Mouse (Mus musculus): Measurements from ENCODE around the gene Pnpla8. TPM values are rescaled to one million over a fixed set of nuclear protein-coding genes. Genes with fewer than 3 reads are reported as not detected.
"Not testable (repeated sequence)": the region's sequence is repeated elsewhere in the genome, so short reads cannot be mapped to it uniquely, and the experiment has no call there.

The Pnpla8 gene
- 46.4 and 48.2 TPM in 2 replicates for polyA plus RNA-seq (2014; fragmentation: Nextera tagmentation; extraction: Ambion mirVana)

GRCm38 (mm10) chr12:44221070-44221469 is at the start of gene Pnpla8:
TSS of gene Pnpla8 (plus strand) at chr12:44221370.
- H3K27me3 ChIP-seq (replicated peaks; ENCODE audit: control insufficient read depth, insufficient read depth, low read length); H3K27ac ChIP-seq (ENCODE audit: low read depth); H3K9me3 ChIP-seq (ENCODE audit: control insufficient read depth, low read length); H3K36me3 ChIP-seq (ENCODE audit: control insufficient read depth, insufficient read depth, low read length); ATAC-seq (replicated peaks; ENCODE audit: low FRiP score, low TSS enrichment, low read depth); H3K4me1 ChIP-seq (replicated peaks; ENCODE audit: control insufficient read depth, insufficient read depth, low read length); DNase-seq (ENCODE audit: low spot score): not testable (repeated sequence)
- H3K9ac ChIP-seq (ENCODE audit: low read length): peak within 1 kb of the TSS; percentile 61
- H3K4me2 ChIP-seq (ENCODE audit: low read length): peak within 1 kb of the TSS; percentile 79
- H3K4me3 ChIP-seq (ENCODE audit: low read depth, low read length): peak within 1 kb of the TSS; percentile 63
- 91% methylated on average over 2 of the region's 2 CpGs for WGBS

DNA sequence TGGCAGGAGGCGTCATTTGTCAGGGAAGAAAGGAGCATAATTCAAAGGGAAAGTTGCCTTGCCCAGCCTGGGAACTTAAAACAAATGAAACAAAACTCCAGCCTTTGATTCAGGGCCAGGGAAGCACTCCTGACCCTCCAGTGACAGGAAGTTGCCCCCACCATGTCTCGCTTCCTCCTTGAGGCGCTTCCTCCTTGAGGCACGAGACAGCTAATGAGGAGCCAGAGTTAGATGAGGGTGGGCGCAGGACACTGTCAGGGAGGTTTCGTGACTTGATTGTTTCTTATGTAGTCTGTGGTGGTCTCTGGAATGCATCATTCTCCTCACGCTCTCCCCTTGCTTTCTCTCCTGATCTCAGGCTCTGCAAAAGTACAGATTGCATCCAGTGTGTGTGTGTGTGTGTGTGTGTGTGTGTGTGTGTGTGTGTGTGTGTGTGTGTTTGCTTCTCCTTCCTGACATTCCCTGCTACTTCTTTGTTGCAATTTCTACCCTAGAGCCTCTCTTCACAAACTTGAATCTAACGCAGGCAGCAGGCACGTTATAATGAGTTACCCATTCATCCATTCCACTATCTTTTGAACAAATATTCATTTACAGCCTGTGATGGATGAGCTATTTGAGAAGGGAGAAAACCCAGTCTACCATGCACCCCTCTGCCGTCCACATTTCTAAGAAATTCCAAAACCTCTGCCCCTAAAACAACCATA is 44.7 kb upstream of the Pnpla8 start:
- Histone ChIP-seq H3K27ac (ENCODE audit: low read depth) (no peak overlapping the region), H3K4me1 (replicated peaks; ENCODE audit: control insufficient read depth, insufficient read depth, low read length) (peaks cover 5% of the 10 kb centered on the region; the same call in 1 of the 2 replicates), H3K9me3 (ENCODE audit: control insufficient read depth, low read length) (no peaks in the 10 kb centered on the region), H3K4me2 (ENCODE audit: low read length) (peak overlapping the region; percentile 15; the same call in 1 of the 2 replicates), H3K27me3 (replicated peaks; ENCODE audit: control insufficient read depth, insufficient read depth, low read length) (no peaks in the 10 kb centered on the region), H3K9ac (ENCODE audit: low read length) (no peak overlapping the region), H3K36me3 (ENCODE audit: control insufficient read depth, insufficient read depth, low read length) (no peaks in the 10 kb centered on the region), H3K4me3 (ENCODE audit: low read depth, low read length) (no peak overlapping the region)
- ATAC-seq (replicated peaks; ENCODE audit: low FRiP score, low TSS enrichment, low read depth) (no peak), DNase-seq (ENCODE audit: low spot score) (no peak)
- 25% methylated on average over 10 of the region's 10 CpGs for WGBS

DNA sequence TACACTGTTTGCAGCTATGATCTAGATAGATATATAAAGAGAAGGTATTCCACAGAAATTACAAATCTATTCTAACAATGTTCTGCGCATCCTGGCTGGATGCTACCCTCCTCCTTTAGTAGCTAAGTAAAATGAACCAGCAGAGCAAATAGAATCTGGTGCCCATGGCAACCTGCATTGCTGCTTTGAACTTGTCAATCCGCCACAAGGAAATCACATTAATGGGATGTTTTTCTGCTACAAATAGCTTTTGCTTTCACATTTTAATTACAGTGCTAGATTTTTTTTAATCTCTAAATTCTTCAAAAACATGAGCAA is 44.2 kb upstream of the Pnpla8 start:
- Histone ChIP-seq H3K27ac (ENCODE audit: low read depth) (no peak overlapping the region), H3K27me3 (replicated peaks; ENCODE audit: control insufficient read depth, insufficient read depth, low read length) (no peaks in the 10 kb centered on the region), H3K4me1 (replicated peaks; ENCODE audit: control insufficient read depth, insufficient read depth, low read length) (peaks cover 5% of the 10 kb centered on the region; the same call in 1 of the 2 replicates), H3K4me3 (ENCODE audit: low read depth, low read length) (no peak overlapping the region), H3K4me2 (ENCODE audit: low read length) (no peak overlapping the region), H3K9me3 (ENCODE audit: control insufficient read depth, low read length) (no peaks in the 10 kb centered on the region), H3K9ac (ENCODE audit: low read length) (no peak overlapping the region), H3K36me3 (ENCODE audit: control insufficient read depth, insufficient read depth, low read length) (no peaks in the 10 kb centered on the region)
- WGBS: 79% methylated on average over 2 of the region's 2 CpGs
- DNase-seq (ENCODE audit: low spot score) (no peak), ATAC-seq (replicated peaks; ENCODE audit: low FRiP score, low TSS enrichment, low read depth) (no peak)

DNA sequence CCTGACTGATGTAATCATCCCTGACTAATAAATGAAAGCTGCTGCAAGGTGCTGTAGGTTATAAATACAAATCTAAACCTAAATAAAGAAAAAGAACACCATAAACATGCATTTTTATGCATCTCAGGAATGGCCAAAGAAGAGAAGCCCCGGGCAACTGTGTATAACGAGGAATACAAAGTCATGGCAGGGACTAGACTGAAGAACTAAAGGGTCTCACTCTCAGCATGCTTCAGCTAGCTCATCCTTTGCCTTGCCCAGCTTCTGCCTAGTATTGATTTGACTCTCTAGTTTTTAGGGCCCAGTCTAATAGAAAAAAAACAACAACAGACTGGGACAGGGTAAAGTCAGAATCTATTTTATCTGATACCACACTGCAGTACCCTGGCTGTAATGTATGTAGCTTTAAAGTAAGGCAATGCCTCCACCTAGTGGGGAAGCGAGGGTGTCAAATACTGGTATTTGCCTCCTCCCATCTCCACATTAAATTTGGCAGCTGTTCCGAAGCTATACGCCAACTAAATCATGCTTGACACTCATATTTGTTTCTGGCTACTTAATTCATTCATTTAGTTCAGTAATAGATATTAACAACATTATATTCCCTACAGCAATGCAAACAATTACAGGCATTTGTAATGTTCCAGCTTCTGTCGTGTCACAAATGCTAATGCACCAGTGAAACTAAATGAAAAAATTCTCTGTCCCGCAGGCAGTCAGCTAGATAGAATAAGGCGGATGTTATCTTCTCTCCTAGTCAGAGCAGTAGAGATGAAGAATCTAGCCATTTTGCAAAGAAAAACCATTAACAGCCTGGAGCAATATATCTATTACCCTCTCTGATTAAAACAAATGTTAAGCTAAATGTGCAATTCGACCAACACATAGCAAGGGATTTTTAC is 39.8 kb upstream of the Pnpla8 start:
- Histone ChIP-seq H3K27me3 (replicated peaks; ENCODE audit: control insufficient read depth, insufficient read depth, low read length) (no peaks in the 10 kb centered on the region), H3K4me2 (ENCODE audit: low read length) (no peak overlapping the region), H3K36me3 (ENCODE audit: control insufficient read depth, insufficient read depth, low read length) (no peaks in the 10 kb centered on the region), H3K9ac (ENCODE audit: low read length) (no peak overlapping the region), H3K4me3 (ENCODE audit: low read depth, low read length) (no peak overlapping the region), H3K27ac (ENCODE audit: low read depth) (no peak overlapping the region), H3K4me1 (replicated peaks; ENCODE audit: control insufficient read depth, insufficient read depth, low read length) (peaks cover under 1% of the 10 kb centered on the region; the same call in 1 of the 2 replicates), H3K9me3 (ENCODE audit: control insufficient read depth, low read length) (no peaks in the 10 kb centered on the region)
- 49% methylated on average over 9 of the region's 9 CpGs for WGBS
- ATAC-seq (replicated peaks; ENCODE audit: low FRiP score, low TSS enrichment, low read depth): peak; percentile 62; the same call in 1 of the 2 replicates
- DNase-seq (ENCODE audit: low spot score): peak; percentile 70

DNA sequence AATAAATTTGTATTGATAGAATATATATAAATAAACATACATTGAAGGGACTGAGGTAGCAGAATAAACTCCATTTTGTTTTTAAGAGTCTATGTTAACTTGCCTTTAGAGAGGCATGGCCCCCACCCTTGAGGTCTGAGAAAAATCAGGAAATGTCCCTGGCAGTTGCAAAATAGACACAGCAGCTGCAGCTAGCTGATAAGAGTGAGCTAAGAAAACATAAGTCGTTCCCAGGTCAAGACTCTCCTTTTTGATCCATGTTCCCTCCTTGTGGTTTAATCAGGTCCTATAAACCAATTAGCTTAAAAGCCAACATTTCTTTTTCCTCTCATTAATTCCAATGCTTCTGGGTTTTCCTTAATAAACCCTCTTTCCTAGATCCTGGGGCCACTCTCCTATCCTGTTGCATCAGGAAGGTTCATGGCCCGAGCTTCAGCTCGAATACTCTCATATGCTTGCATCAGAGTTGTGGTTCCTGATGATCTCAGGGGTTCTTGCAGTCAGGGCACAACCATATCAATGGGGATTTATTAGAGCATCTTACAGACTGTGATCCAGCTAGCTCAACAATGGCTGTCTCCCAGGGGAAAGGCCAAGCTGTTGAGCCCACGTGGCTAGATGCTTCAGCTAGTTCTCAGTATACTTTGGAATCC is 23.2 kb upstream of the Pnpla8 start:
- Histone ChIP-seq H3K27me3 (replicated peaks; ENCODE audit: control insufficient read depth, insufficient read depth, low read length) (no peaks in the 10 kb centered on the region), H3K27ac (ENCODE audit: low read depth) (no peak overlapping the region), H3K9me3 (ENCODE audit: control insufficient read depth, low read length) (no peaks in the 10 kb centered on the region), H3K4me3 (ENCODE audit: low read depth, low read length) (no peak overlapping the region), H3K9ac (ENCODE audit: low read length) (no peak overlapping the region), H3K4me2 (ENCODE audit: low read length) (no peak overlapping the region), H3K4me1 (replicated peaks; ENCODE audit: control insufficient read depth, insufficient read depth, low read length) (no peaks in the 10 kb centered on the region), H3K36me3 (ENCODE audit: control insufficient read depth, insufficient read depth, low read length) (no peaks in the 10 kb centered on the region)
- DNase-seq (ENCODE audit: low spot score) (no peak), ATAC-seq (replicated peaks; ENCODE audit: low FRiP score, low TSS enrichment, low read depth) (no peak)
- WGBS: 45% methylated on average over 4 of the region's 4 CpGs

- WGBS: under 1% methylated on average over 37 of the region's 37 CpGs
- Histone ChIP-seq H3K4me3 (ENCODE audit: low read depth, low read length) (peak overlapping the region; percentile 92), H3K27me3 (replicated peaks; ENCODE audit: control insufficient read depth, insufficient read depth, low read length) (no peaks in the 10 kb centered on the region), H3K4me1 (replicated peaks; ENCODE audit: control insufficient read depth, insufficient read depth, low read length) (peaks cover 9% of the 10 kb centered on the region), H3K36me3 (ENCODE audit: control insufficient read depth, insufficient read depth, low read length) (peaks cover 10% of the 10 kb centered on the region; the same call in 1 of the 2 replicates), H3K9me3 (ENCODE audit: control insufficient read depth, low read length) (no peaks in the 10 kb centered on the region), H3K9ac (ENCODE audit: low read length) (peak overlapping the region; percentile 84), H3K27ac (ENCODE audit: low read depth) (peak overlapping the region; percentile 83), H3K4me2 (ENCODE audit: low read length) (peak overlapping the region; percentile 80)
- DNase-seq (ENCODE audit: low spot score): no peak
- peak; percentile 48 for ATAC-seq (replicated peaks; ENCODE audit: low FRiP score, low TSS enrichment, low read depth)
Measured at GRCm38 (mm10) chr12:44209141-44209823, 11.9 kb upstream of the Pnpla8 start.

DNA sequence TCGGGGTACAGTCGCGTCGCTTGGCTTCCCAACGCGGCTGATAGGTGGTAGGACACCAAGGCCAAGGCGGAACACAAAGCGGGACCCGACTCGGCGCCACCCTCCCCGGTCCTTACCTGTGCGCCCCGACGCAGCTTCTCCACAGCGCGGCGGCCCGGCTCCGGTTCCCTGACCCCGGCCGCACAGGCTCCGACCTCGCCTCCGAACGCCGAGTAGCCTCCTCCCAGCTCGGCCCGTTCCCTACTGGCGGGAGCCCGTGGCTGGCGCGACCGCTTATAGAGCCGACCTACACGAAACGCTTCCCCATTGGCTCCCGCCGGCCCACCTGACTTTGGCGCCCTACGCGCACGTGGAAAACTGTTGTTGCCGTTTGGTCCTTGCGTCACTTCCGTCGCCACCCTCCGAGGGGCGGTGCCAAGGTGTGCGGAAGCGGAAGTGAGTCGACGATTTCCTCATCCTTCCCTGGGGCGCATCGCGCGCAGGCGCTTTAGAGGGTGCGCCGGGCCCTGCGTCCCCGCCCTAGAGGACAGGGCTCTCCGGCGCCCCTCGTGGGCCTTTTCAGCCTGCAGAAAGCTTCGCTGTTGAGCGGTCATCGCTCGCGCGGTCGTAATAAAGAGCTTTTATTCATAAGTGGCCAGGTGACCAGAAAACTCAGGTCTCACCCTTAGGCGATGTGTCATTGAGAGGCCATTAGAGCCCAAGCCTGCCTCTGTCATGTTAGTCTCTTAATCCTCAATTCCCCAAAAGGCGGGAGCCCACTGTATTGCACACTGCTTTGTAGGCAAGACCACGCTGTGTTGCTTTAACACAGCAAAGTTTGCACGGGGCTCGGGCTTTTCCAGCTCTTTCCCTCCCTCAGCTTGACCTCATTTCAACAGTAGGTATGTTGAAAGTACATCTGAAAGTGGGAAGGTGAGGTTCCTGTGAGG is 11.1 kb upstream of the Pnpla8 start, which contains the start of gene Dnajb9:
TSS of gene Dnajb9 (minus strand) at position 503 of the 929 bp plus-strand sequence.
- Histone ChIP-seq H3K36me3 (ENCODE audit: control insufficient read depth, insufficient read depth, low read length) (peaks cover 9% of the 10 kb centered on the region; the same call in 1 of the 2 replicates), H3K4me2 (ENCODE audit: low read length) (peak within 1 kb of the TSS; percentile 80), H3K27ac (ENCODE audit: low read depth) (peak within 1 kb of the TSS; percentile 83), H3K4me1 (replicated peaks; ENCODE audit: control insufficient read depth, insufficient read depth, low read length) (peaks cover 9% of the 10 kb centered on the region), H3K4me3 (ENCODE audit: low read depth, low read length) (peak within 1 kb of the TSS; percentile 92), H3K9ac (ENCODE audit: low read length) (peak within 1 kb of the TSS; percentile 84), H3K9me3 (ENCODE audit: control insufficient read depth, low read length) (no peaks in the 10 kb centered on the region), H3K27me3 (replicated peaks; ENCODE audit: control insufficient read depth, insufficient read depth, low read length) (no peaks in the 10 kb centered on the region)
- WGBS: 1% methylated on average over 71 of the region's 77 CpGs
- DNase-seq (ENCODE audit: low spot score) (peak; percentile 99), ATAC-seq (replicated peaks; ENCODE audit: low FRiP score, low TSS enrichment, low read depth) (peak; percentile 100)

Data from intestine, embryonic 14.5 days (tissue).